Mouse (Mus musculus): ENCODE results near the gene Nfe2l1. TPM values are rescaled to one million over a fixed set of nuclear protein-coding genes. Genes with fewer than 3 reads are reported as not detected.
"Not testable (repeated sequence)": the region's sequence is repeated elsewhere in the genome, so short reads cannot be mapped to it uniquely, and the experiment has no call there.

Nfe2l1 gene
- polyA plus RNA-seq, 1 experiment from 2014 or later, result 56.0 TPM

GRCm38 (mm10) chr11:96818128-96818710, 11.5 kb downstream of the Nfe2l1 start:
- WGBS, result 86% methylated on average over 8 of the region's 8 CpGs
- Histone ChIP-seq H3K9ac (ENCODE audit: low read depth, low read length) (no peak overlapping the region), H3K4me2 (ENCODE audit: low read depth, low read length) (no peak overlapping the region), H3K36me3 (ENCODE audit: control insufficient read depth, insufficient read depth, low read length) (peaks cover 90% of the 10 kb centered on the region), H3K4me1 (ENCODE audit: control insufficient read depth, insufficient read depth, low read length) (peaks cover 3% of the 10 kb centered on the region; the same call in 1 of the 2 replicates), H3K4me3 (ENCODE audit: low read depth, low read length) (no peak overlapping the region), H3K27me3 (replicated peaks; ENCODE audit: control insufficient read depth, insufficient read depth, low read length) (no peaks in the 10 kb centered on the region), H3K27ac (replicated peaks; ENCODE audit: low read depth, low read length) (no peak overlapping the region), H3K9me3 (ENCODE audit: control insufficient read depth, low read length) (no peaks in the 10 kb centered on the region)
- no peak for ATAC-seq (ENCODE audit: low read depth)
- DNase-seq (ENCODE audit: low spot score), result no peak

- no peaks in the 10 kb centered on the region for H3K9me3 ChIP-seq (ENCODE audit: control insufficient read depth, low read length)
- DNase-seq (ENCODE audit: low spot score), result no peak
- 92% methylated on average over 5 of the region's 5 CpGs for WGBS
- H3K4me1 ChIP-seq (ENCODE audit: control insufficient read depth, insufficient read depth, low read length), result no peaks in the 10 kb centered on the region
- ATAC-seq (ENCODE audit: low read depth), result no peak
- H3K9ac ChIP-seq (ENCODE audit: low read depth, low read length), result no peak overlapping the region
- no peak overlapping the region for H3K4me2 ChIP-seq (ENCODE audit: low read depth, low read length)
- no peak overlapping the region for H3K4me3 ChIP-seq (ENCODE audit: low read depth, low read length)
- no peak overlapping the region for H3K27ac ChIP-seq (replicated peaks; ENCODE audit: low read depth, low read length)
- peaks cover 90% of the 10 kb centered on the region for H3K36me3 ChIP-seq (ENCODE audit: control insufficient read depth, insufficient read depth, low read length)
- no peaks in the 10 kb centered on the region for H3K27me3 ChIP-seq (replicated peaks; ENCODE audit: control insufficient read depth, insufficient read depth, low read length)
These were observed 12.8 kb downstream of the Nfe2l1 start for GRCm38 (mm10) chr11:96816979-96817378.

DNA sequence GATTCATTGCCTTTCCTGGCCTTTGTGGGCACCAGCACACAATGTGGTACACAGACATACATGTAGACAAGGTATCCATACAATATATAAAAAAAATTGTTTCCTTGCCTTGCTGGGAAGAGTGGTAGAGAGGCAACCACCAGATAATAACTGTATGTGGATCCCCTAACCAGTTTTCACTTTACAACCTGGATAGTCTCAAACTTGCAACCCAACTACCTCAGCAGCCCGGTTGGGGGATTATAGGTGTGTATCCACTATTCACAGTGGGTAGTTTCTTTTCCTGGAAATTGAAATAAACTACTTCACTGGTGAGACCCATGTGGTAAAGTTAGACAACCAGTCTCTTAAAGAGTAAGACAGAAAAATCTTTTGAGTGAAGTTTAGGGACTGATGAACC, 13.3 kb downstream of the Nfe2l1 start:
- H3K9ac ChIP-seq (ENCODE audit: low read depth, low read length), result no peak overlapping the region
- no peak overlapping the region for H3K4me2 ChIP-seq (ENCODE audit: low read depth, low read length)
- WGBS, result 93% methylated on average over 1 of the region's 1 CpGs
- no peaks in the 10 kb centered on the region for H3K9me3 ChIP-seq (ENCODE audit: control insufficient read depth, low read length)
- H3K4me3 ChIP-seq (ENCODE audit: low read depth, low read length), result no peak overlapping the region
- no peaks in the 10 kb centered on the region for H3K27me3 ChIP-seq (replicated peaks; ENCODE audit: control insufficient read depth, insufficient read depth, low read length)
- no peaks in the 10 kb centered on the region for H3K4me1 ChIP-seq (ENCODE audit: control insufficient read depth, insufficient read depth, low read length)
- DNase-seq (ENCODE audit: low spot score) (no peak), ATAC-seq (ENCODE audit: low read depth) (no peak)
- no peak overlapping the region for H3K27ac ChIP-seq (replicated peaks; ENCODE audit: low read depth, low read length)
- peaks cover 90% of the 10 kb centered on the region for H3K36me3 ChIP-seq (ENCODE audit: control insufficient read depth, insufficient read depth, low read length)

DNA sequence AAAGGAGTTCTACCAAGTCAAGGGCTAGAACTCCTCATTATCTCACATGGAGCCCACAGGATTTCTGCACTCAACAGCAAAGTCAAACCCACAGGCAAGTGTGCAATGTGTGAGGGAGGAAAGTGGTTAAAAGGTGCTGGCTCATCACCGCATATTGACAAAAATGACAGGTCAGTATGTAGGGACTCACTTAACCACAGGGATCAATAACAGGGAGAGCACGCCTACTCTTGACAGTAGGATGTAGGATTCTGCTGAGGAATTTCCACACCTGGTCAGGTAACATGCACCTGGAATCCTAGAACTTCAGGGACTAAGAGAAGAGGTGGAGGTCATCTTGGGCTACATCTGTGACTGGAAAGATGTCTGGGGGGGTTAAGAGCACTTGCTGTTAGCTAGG, 13.9 kb downstream of the Nfe2l1 start:
- DNase-seq (ENCODE audit: low spot score) (no peak), ATAC-seq (ENCODE audit: low read depth) (no peak)
- H3K4me3 ChIP-seq (ENCODE audit: low read depth, low read length), result no peak overlapping the region
- no peaks in the 10 kb centered on the region for H3K4me1 ChIP-seq (ENCODE audit: control insufficient read depth, insufficient read depth, low read length)
- H3K27ac ChIP-seq (replicated peaks; ENCODE audit: low read depth, low read length), result no peak overlapping the region
- H3K4me2 ChIP-seq (ENCODE audit: low read depth, low read length), result no peak overlapping the region
- no peak overlapping the region for H3K9ac ChIP-seq (ENCODE audit: low read depth, low read length)
- H3K27me3 ChIP-seq (replicated peaks; ENCODE audit: control insufficient read depth, insufficient read depth, low read length), result no peaks in the 10 kb centered on the region
- 98% methylated on average over 2 of the region's 2 CpGs for WGBS
- H3K36me3 ChIP-seq (ENCODE audit: control insufficient read depth, insufficient read depth, low read length), result peaks cover 90% of the 10 kb centered on the region
- no peaks in the 10 kb centered on the region for H3K9me3 ChIP-seq (ENCODE audit: control insufficient read depth, low read length)

- no peak overlapping the region for H3K4me3 ChIP-seq (ENCODE audit: low read depth, low read length)
- WGBS, result 82% methylated on average over 2 of the region's 2 CpGs
- no peak overlapping the region for H3K9ac ChIP-seq (ENCODE audit: low read depth, low read length)
- H3K36me3 ChIP-seq (ENCODE audit: control insufficient read depth, insufficient read depth, low read length), result peaks cover 89% of the 10 kb centered on the region
- DNase-seq (ENCODE audit: low spot score) (no peak), ATAC-seq (ENCODE audit: low read depth) (no peak)
- no peaks in the 10 kb centered on the region for H3K9me3 ChIP-seq (ENCODE audit: control insufficient read depth, low read length)
- H3K27ac ChIP-seq (replicated peaks; ENCODE audit: low read depth, low read length), result no peak overlapping the region
- no peak overlapping the region for H3K4me2 ChIP-seq (ENCODE audit: low read depth, low read length)
- no peaks in the 10 kb centered on the region for H3K27me3 ChIP-seq (replicated peaks; ENCODE audit: control insufficient read depth, insufficient read depth, low read length)
- no peaks in the 10 kb centered on the region for H3K4me1 ChIP-seq (ENCODE audit: control insufficient read depth, insufficient read depth, low read length)
These were observed 15.3 kb downstream of the Nfe2l1 start for GRCm38 (mm10) chr11:96814443-96814842.

DNA sequence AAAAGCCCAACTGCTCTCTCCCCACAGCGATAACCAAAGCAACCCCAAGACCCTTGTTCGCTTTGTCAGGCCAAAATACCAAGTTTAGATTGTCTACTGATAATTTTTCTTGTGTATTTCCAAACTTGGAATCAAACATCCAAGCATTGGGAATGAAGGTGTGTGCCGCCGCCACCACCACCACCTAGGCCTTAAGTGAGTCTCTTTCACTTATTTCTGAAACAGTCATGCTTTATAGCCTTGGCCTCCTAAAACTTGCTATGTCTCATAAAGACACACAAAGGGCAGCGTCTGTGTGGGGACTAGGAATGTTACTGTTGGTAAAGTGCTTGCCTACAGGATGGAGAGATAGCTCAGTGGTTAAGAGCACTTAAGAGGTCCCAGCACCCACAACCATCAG, 15.8 kb downstream of the Nfe2l1 start:
- no peaks in the 10 kb centered on the region for H3K4me1 ChIP-seq (ENCODE audit: control insufficient read depth, insufficient read depth, low read length)
- no peak overlapping the region for H3K4me2 ChIP-seq (ENCODE audit: low read depth, low read length)
- H3K27me3 ChIP-seq (replicated peaks; ENCODE audit: control insufficient read depth, insufficient read depth, low read length), result no peaks in the 10 kb centered on the region
- WGBS, result 90% methylated on average over 5 of the region's 5 CpGs
- ATAC-seq (ENCODE audit: low read depth), result no peak
- peaks cover 89% of the 10 kb centered on the region for H3K36me3 ChIP-seq (ENCODE audit: control insufficient read depth, insufficient read depth, low read length)
- H3K4me3 ChIP-seq (ENCODE audit: low read depth, low read length), result no peak overlapping the region
- DNase-seq (ENCODE audit: low spot score), result no peak
- H3K9me3 ChIP-seq (ENCODE audit: control insufficient read depth, low read length), result no peaks in the 10 kb centered on the region
- H3K27ac ChIP-seq (replicated peaks; ENCODE audit: low read depth, low read length), result no peak overlapping the region
- no peak overlapping the region for H3K9ac ChIP-seq (ENCODE audit: low read depth, low read length)

DNA sequence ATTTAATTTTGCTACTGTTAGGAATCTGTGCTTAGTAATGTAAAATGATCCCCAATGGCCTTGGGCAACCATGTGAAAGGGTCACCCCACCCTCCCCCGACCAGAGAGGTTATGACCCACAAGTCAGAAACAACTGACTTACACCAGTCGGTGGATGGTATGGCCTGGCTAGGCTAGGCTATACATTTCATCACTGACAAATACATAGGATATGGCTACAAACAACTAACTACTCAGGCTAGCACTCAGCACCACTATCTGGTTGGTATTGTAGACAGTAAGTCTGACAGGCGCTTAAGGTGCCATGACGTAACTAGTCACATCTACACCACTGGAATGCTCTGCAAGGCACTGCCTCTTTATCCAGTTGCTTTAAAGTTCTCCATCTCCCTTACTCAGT, 16.3 kb downstream of the Nfe2l1 start:
- 79% methylated on average over 4 of the region's 4 CpGs for WGBS

DNA sequence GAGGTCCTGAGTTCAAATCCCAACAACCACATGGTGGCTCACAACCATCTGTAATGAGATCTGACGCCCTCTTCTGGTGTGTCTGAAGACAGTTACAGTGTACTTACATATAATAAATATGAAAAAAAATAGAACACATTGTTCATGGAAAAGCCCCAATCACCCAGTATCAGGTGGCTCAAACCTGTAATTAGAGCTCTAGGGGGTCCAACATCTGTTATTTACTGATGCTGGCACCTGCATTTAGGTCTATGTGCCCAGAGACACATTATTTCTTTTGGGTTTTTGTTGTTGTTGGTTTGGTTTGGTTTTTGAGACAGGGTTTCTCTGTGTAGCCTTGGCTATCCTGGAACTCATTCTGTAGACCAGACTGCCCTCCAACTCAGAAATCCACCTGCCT, 18.6 kb downstream of the Nfe2l1 start:
- 84% methylated on average over 1 of the region's 1 CpGs for WGBS
- H3K36me3 ChIP-seq (ENCODE audit: control insufficient read depth, insufficient read depth, low read length), result peaks cover 86% of the 10 kb centered on the region
- not testable (repeated sequence) for H3K9ac ChIP-seq (ENCODE audit: low read depth, low read length); ATAC-seq (ENCODE audit: low read depth); H3K9me3 ChIP-seq (ENCODE audit: control insufficient read depth, low read length); H3K27ac ChIP-seq (replicated peaks; ENCODE audit: low read depth, low read length); H3K4me2 ChIP-seq (ENCODE audit: low read depth, low read length); H3K4me1 ChIP-seq (ENCODE audit: control insufficient read depth, insufficient read depth, low read length); H3K4me3 ChIP-seq (ENCODE audit: low read depth, low read length); H3K27me3 ChIP-seq (replicated peaks; ENCODE audit: control insufficient read depth, insufficient read depth, low read length); DNase-seq (ENCODE audit: low spot score)

More for the DNA sequence above, 16.3 kb downstream of the Nfe2l1 start:
- no peak overlapping the region for H3K4me2 ChIP-seq (ENCODE audit: low read depth, low read length)
- no peaks in the 10 kb centered on the region for H3K27me3 ChIP-seq (replicated peaks; ENCODE audit: control insufficient read depth, insufficient read depth, low read length)
- H3K4me3 ChIP-seq (ENCODE audit: low read depth, low read length), result no peak overlapping the region
- H3K9ac ChIP-seq (ENCODE audit: low read depth, low read length), result no peak overlapping the region
- DNase-seq (ENCODE audit: low spot score), result no peak
- ATAC-seq (ENCODE audit: low read depth), result no peak
- H3K9me3 ChIP-seq (ENCODE audit: control insufficient read depth, low read length), result no peaks in the 10 kb centered on the region
- no peak overlapping the region for H3K27ac ChIP-seq (replicated peaks; ENCODE audit: low read depth, low read length)
- no peaks in the 10 kb centered on the region for H3K4me1 ChIP-seq (ENCODE audit: control insufficient read depth, insufficient read depth, low read length)
- H3K36me3 ChIP-seq (ENCODE audit: control insufficient read depth, insufficient read depth, low read length), result peaks cover 89% of the 10 kb centered on the region

DNA sequence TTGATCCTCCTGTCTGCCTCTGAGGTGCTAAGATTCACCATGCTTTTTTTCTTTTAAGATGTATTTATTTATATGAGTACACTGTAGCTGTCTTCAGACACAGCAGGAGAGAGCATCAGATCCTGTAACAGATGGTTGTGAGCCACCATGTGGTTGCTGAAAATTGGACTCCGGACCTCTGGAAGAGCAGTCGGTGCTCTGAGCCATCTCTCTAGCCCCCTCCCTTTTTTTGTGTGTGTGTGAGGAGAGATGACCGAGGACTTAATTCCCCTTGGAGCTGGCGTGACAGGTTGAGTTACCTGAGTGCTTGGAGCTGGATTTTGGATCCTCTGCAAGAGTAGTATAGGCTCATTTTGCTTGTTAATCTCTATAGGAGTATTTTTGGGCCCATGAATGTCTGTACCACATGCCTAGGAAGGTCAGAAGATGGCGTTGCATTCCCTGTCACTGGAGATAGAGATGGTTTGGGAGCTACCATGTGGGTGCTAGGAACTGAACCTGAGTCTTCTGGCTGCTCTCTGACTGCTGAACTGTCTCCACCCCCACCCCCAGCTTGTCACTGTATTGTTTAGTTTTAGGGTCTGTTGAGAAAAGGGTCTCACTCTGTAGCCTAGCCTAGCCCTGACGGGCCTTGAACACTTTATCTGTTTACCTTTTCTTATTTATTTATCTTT, 20.1 kb downstream of the Nfe2l1 start:
- Histone ChIP-seq H3K27me3 (replicated peaks; ENCODE audit: control insufficient read depth, insufficient read depth, low read length) (no peaks in the 10 kb centered on the region), H3K9ac (ENCODE audit: low read depth, low read length) (no peak overlapping the region), H3K4me3 (ENCODE audit: low read depth, low read length) (no peak overlapping the region), H3K4me1 (ENCODE audit: control insufficient read depth, insufficient read depth, low read length) (no peaks in the 10 kb centered on the region), H3K4me2 (ENCODE audit: low read depth, low read length) (no peak overlapping the region), H3K9me3 (ENCODE audit: control insufficient read depth, low read length) (no peaks in the 10 kb centered on the region), H3K36me3 (ENCODE audit: control insufficient read depth, insufficient read depth, low read length) (peaks cover 86% of the 10 kb centered on the region), H3K27ac (replicated peaks; ENCODE audit: low read depth, low read length) (no peak overlapping the region)
- ATAC-seq (ENCODE audit: low read depth) (no peak), DNase-seq (ENCODE audit: low spot score) (no peak)
- 83% methylated on average over 6 of the region's 6 CpGs for WGBS

Measured in embryonic facial prominence, embryonic 14.5 days (tissue).